Mouse (Mus musculus) ovary, postnatal 14 days (tissue): ENCODE results near the gene Tnfrsf18.

Experiments
- DNase-seq: peaks from one replicate; pipeline ENCODE4 v3.0.0; 2022; ENCODE audit warnings: low spot score

The Tnfrsf18 gene

GRCm38 (mm10) chr4:156026013-156026412 is at the start of gene Tnfrsf18:
TSS of gene Tnfrsf18 (plus strand) at chr4:156026164.
- DNase-seq = no peak

- no peak for DNase-seq
Measured at GRCm38 (mm10) chr4:155981436-155982082, 44.4 kb upstream of the Tnfrsf18 start.

- no peak for DNase-seq
Measured at GRCm38 (mm10) chr4:155983788-155984187, 42.2 kb upstream of the Tnfrsf18 start.

- DNase-seq = no peak
Measured at GRCm38 (mm10) chr4:155991211-155991907, 34.6 kb upstream of the Tnfrsf18 start.

- no peak for DNase-seq
Measured at GRCm38 (mm10) chr4:155991908-155992230, 34.1 kb upstream of the Tnfrsf18 start.

- DNase-seq = peak; percentile 76
Measured at GRCm38 (mm10) chr4:155992241-155992905, 33.6 kb upstream of the Tnfrsf18 start, which contains the start of the genes B3galt6 and Sdf4. TSS of gene B3galt6 (minus strand) at chr4:155992649. TSS of gene Sdf4 (plus strand) at chr4:155992872.

GRCm38 (mm10) chr4:155992906-155993547 is 32.9 kb upstream of the Tnfrsf18 start:
- peak; percentile 97 for DNase-seq

- DNase-seq = no peak
Measured at GRCm38 (mm10) chr4:155993606-155994005, 32.4 kb upstream of the Tnfrsf18 start.

- no peak for DNase-seq
Measured at GRCm38 (mm10) chr4:156004109-156004508, 21.9 kb upstream of the Tnfrsf18 start.

- DNase-seq = no peak
Measured at GRCm38 (mm10) chr4:156008369-156008768, 17.6 kb upstream of the Tnfrsf18 start.

- DNase-seq = no peak
Measured at GRCm38 (mm10) chr4:156013637-156014036, 12.3 kb upstream of the Tnfrsf18 start, which contains the start of gene Tnfrsf4. TSS of gene Tnfrsf4 (plus strand) at chr4:156013843.

GRCm38 (mm10) chr4:156014436-156014835 is 11.5 kb upstream of the Tnfrsf18 start:
- DNase-seq = no peak

- DNase-seq = no peak
Measured at GRCm38 (mm10) chr4:156019771-156020170, 6.2 kb upstream of the Tnfrsf18 start.

GRCm38 (mm10) chr4:156021381-156021780 is 4.6 kb upstream of the Tnfrsf18 start:
- no peak for DNase-seq

- no peak for DNase-seq
Measured at GRCm38 (mm10) chr4:156021942-156022419, 4.0 kb upstream of the Tnfrsf18 start.

GRCm38 (mm10) chr4:156023520-156023919 is 2.4 kb upstream of the Tnfrsf18 start:
- no peak for DNase-seq

GRCm38 (mm10) chr4:156024184-156024583 is 1.8 kb upstream of the Tnfrsf18 start:
- DNase-seq = no peak

GRCm38 (mm10) chr4:156028580-156028979 is 2.6 kb downstream of the Tnfrsf18 start:
- DNase-seq = no peak

GRCm38 (mm10) chr4:156030651-156031118 is 4.7 kb downstream of the Tnfrsf18 start:
- no peak for DNase-seq

- no peak for DNase-seq
Measured at GRCm38 (mm10) chr4:156031255-156031592, 5.3 kb downstream of the Tnfrsf18 start.

GRCm38 (mm10) chr4:156031593-156032391 is 5.8 kb downstream of the Tnfrsf18 start:
- DNase-seq = peak; percentile 73
